Mouse (Mus musculus): ENCODE measurements around the gene 2310011J03Rik. TPM values are rescaled to one million over a fixed set of nuclear protein-coding genes. Genes with fewer than 3 reads are reported as not detected.

2310011J03Rik gene
- total and polyA plus RNA-seq, 2 experiments = 10.4 to 25.4 TPM

DNA sequence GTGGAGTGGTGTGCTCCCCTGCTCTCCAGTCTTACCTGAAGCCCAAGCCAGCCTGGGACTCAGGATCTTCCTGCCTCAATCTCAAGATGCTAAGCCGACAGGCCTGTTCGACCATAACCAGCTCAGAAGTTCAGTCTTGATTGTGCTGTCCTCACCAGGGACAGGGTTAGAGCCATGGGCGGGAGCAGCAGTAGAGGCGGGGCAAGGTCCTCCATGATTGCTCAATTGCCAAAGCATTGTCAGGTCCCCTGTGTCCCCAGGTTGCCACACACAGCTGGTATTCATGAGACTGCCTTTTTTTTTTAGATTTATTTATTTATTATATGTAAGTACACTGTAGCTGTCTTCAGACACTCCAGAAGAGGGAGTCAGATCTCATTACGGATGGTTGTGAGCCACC, 44.1 kb downstream of the 2310011J03Rik start:
- peak overlapping the region; percentile 10 for H3K27ac ChIP-seq (replicated peaks; ENCODE audit: insufficient read depth, low read depth, low read length)
- peak overlapping the region; percentile 0; the same call in 1 of the 2 replicates for H3K9ac ChIP-seq (ENCODE audit: low read depth, low read length)
- H3K4me1 ChIP-seq (ENCODE audit: control insufficient read depth, insufficient read depth, low read length) = peaks cover 41% of the 10 kb centered on the region
- no peak for TF ChIP-seq CTCF (IDR thresholded peaks at IDR 0.05; ENCODE audit: low read depth, low read length)
- no peak for TF ChIP-seq POLR2A (IDR thresholded peaks at IDR 0.05; ENCODE audit: extremely low read depth, insufficient read depth, low read length)
- peaks cover 21% of the 10 kb centered on the region for H3K79me2 ChIP-seq (ENCODE audit: control insufficient read depth, insufficient read depth, low read length)
- 32% methylated on average over 5 of the region's 5 CpGs for WGBS
- H3K4me3 ChIP-seq (ENCODE audit: insufficient read depth, low read depth, low read length) = no peak overlapping the region
- H3K36me3 ChIP-seq (ENCODE audit: control insufficient read depth, insufficient read depth, low read length) = peaks cover 19% of the 10 kb centered on the region; the same call in 1 of the 2 replicates
- peak; percentile 90 for DNase-seq (ENCODE audit: extremely low read depth, low read depth, low spot score)
- H3K27me3 ChIP-seq (ENCODE audit: control insufficient read depth, insufficient read depth, low read length) = no peaks in the 10 kb centered on the region

- TF ChIP-seq CTCF (IDR thresholded peaks at IDR 0.05; ENCODE audit: low read depth, low read length) (no peak), POLR2A (IDR thresholded peaks at IDR 0.05; ENCODE audit: extremely low read depth, insufficient read depth, low read length) (no peak)
- Histone ChIP-seq H3K79me2 (ENCODE audit: control insufficient read depth, insufficient read depth, low read length) (peaks cover 24% of the 10 kb centered on the region), H3K4me1 (ENCODE audit: control insufficient read depth, insufficient read depth, low read length) (peaks cover 52% of the 10 kb centered on the region), H3K36me3 (ENCODE audit: control insufficient read depth, insufficient read depth, low read length) (peaks cover 19% of the 10 kb centered on the region; the same call in 1 of the 2 replicates), H3K9ac (ENCODE audit: low read depth, low read length) (peak overlapping the region; percentile 3; the same call in 1 of the 2 replicates), H3K4me3 (ENCODE audit: insufficient read depth, low read depth, low read length) (no peak overlapping the region), H3K27ac (replicated peaks; ENCODE audit: insufficient read depth, low read depth, low read length) (peak overlapping the region; percentile 3; the same call in 1 of the 2 replicates), H3K27me3 (ENCODE audit: control insufficient read depth, insufficient read depth, low read length) (no peaks in the 10 kb centered on the region)
- 81% methylated on average over 3 of the region's 3 CpGs for WGBS
- no peak for DNase-seq (ENCODE audit: extremely low read depth, low read depth, low spot score)
Measured at GRCm38 (mm10) chr10:80273847-80274246, 46.5 kb downstream of the 2310011J03Rik start.

- Histone ChIP-seq H3K79me2 (ENCODE audit: control insufficient read depth, insufficient read depth, low read length) (peaks cover 38% of the 10 kb centered on the region), H3K9ac (ENCODE audit: low read depth, low read length) (peak overlapping the region; percentile 64), H3K36me3 (ENCODE audit: control insufficient read depth, insufficient read depth, low read length) (peaks cover 6% of the 10 kb centered on the region; the same call in 1 of the 2 replicates), H3K4me1 (ENCODE audit: control insufficient read depth, insufficient read depth, low read length) (peaks cover 58% of the 10 kb centered on the region), H3K4me3 (ENCODE audit: insufficient read depth, low read depth, low read length) (no peak overlapping the region), H3K27me3 (ENCODE audit: control insufficient read depth, insufficient read depth, low read length) (no peaks in the 10 kb centered on the region), H3K27ac (replicated peaks; ENCODE audit: insufficient read depth, low read depth, low read length) (peak overlapping the region; percentile 95)
- TF ChIP-seq CTCF (IDR thresholded peaks at IDR 0.05; ENCODE audit: low read depth, low read length) (no peak), POLR2A (IDR thresholded peaks at IDR 0.05; ENCODE audit: extremely low read depth, insufficient read depth, low read length) (no peak)
- 48% methylated on average over 8 of the region's 8 CpGs for WGBS
- peak; percentile 85 for DNase-seq (ENCODE audit: extremely low read depth, low read depth, low spot score)
Measured at GRCm38 (mm10) chr10:80271870-80272585, 48.3 kb downstream of the 2310011J03Rik start.

GRCm38 (mm10) chr10:80271186-80271843, 49.0 kb downstream of the 2310011J03Rik start:
- Histone ChIP-seq H3K79me2 (ENCODE audit: control insufficient read depth, insufficient read depth, low read length) (peaks cover 43% of the 10 kb centered on the region), H3K4me1 (ENCODE audit: control insufficient read depth, insufficient read depth, low read length) (peaks cover 60% of the 10 kb centered on the region), H3K9ac (ENCODE audit: low read depth, low read length) (peak overlapping the region; percentile 64), H3K36me3 (ENCODE audit: control insufficient read depth, insufficient read depth, low read length) (peaks cover 3% of the 10 kb centered on the region; the same call in 1 of the 2 replicates), H3K4me3 (ENCODE audit: insufficient read depth, low read depth, low read length) (peak overlapping the region; percentile 4; the same call in 1 of the 2 replicates), H3K27me3 (ENCODE audit: control insufficient read depth, insufficient read depth, low read length) (no peaks in the 10 kb centered on the region), H3K27ac (replicated peaks; ENCODE audit: insufficient read depth, low read depth, low read length) (peak overlapping the region; percentile 95)
- DNase-seq (ENCODE audit: extremely low read depth, low read depth, low spot score) = no peak
- WGBS = 35% methylated on average over 5 of the region's 5 CpGs
- no peak for TF ChIP-seq CTCF (IDR thresholded peaks at IDR 0.05; ENCODE audit: low read depth, low read length)
- no peak for TF ChIP-seq POLR2A (IDR thresholded peaks at IDR 0.05; ENCODE audit: extremely low read depth, insufficient read depth, low read length)

GRCm38 (mm10) chr10:80270734-80271181, 49.6 kb downstream of the 2310011J03Rik start:
- WGBS = 8% methylated on average over 6 of the region's 6 CpGs
- TF ChIP-seq CTCF (IDR thresholded peaks at IDR 0.05; ENCODE audit: low read depth, low read length) (no peak), POLR2A (IDR thresholded peaks at IDR 0.05; ENCODE audit: extremely low read depth, insufficient read depth, low read length) (no peak)
- H3K27me3 ChIP-seq (ENCODE audit: control insufficient read depth, insufficient read depth, low read length) = no peaks in the 10 kb centered on the region
- H3K4me3 ChIP-seq (ENCODE audit: insufficient read depth, low read depth, low read length) = peak overlapping the region; percentile 3; the same call in 1 of the 2 replicates
- H3K9ac ChIP-seq (ENCODE audit: low read depth, low read length) = peak overlapping the region; percentile 70
- H3K79me2 ChIP-seq (ENCODE audit: control insufficient read depth, insufficient read depth, low read length) = peaks cover 44% of the 10 kb centered on the region
- peaks cover 3% of the 10 kb centered on the region; the same call in 1 of the 2 replicates for H3K36me3 ChIP-seq (ENCODE audit: control insufficient read depth, insufficient read depth, low read length)
- DNase-seq (ENCODE audit: extremely low read depth, low read depth, low spot score) = peak; percentile 98
- peaks cover 57% of the 10 kb centered on the region for H3K4me1 ChIP-seq (ENCODE audit: control insufficient read depth, insufficient read depth, low read length)
- H3K27ac ChIP-seq (replicated peaks; ENCODE audit: insufficient read depth, low read depth, low read length) = peak overlapping the region; percentile 95

Data from liver, adult 2 months (tissue).